Mouse (Mus musculus) kidney, embryonic 16.5 days (tissue): Measurements from ENCODE around the gene Dgki. TPM values are rescaled to one million over a fixed set of nuclear protein-coding genes. Genes with fewer than 3 reads are reported as not detected.

ENCODE experiments used
- ATAC-seq: fragments of 200-750 bp; cut with Nextera tagmentation; 2 replicates; pipeline ENCODE4 v1.8.0; 2017; ENCODE audit warnings: moderate TSS enrichment; ENCODE audit not compliant: low FRiP score, low TSS enrichment
- H3K27ac ChIP-seq: fragments of 300-500 bp; sonication (generic); 2 replicates; pipeline ENCODE4 v1.5.1; 2014; ENCODE audit warnings: low read length
- H3K27me3 ChIP-seq: fragments of 300-500 bp; sonication (generic); 2 replicates; pipeline ENCODE4 v1.6.1; 2014; ENCODE audit warnings: low read length, control low read depth, mixed read lengths; ENCODE audit not compliant: insufficient read depth
- H3K36me3 ChIP-seq: fragments of 300-500 bp; sonication (generic); 2 replicates; pipeline ENCODE4 v1.6.1; 2014; ENCODE audit warnings: low read length, control low read depth, mixed read lengths; ENCODE audit not compliant: insufficient read depth
- H3K4me1 ChIP-seq: fragments of 300-500 bp; sonication (generic); 2 replicates; pipeline ENCODE4 v1.6.1; 2014; ENCODE audit warnings: low read length, control low read depth, mixed read lengths; ENCODE audit not compliant: insufficient read depth
- H3K4me2 ChIP-seq: fragments of 300-500 bp; sonication (generic); replicated peaks from 2 replicates; pipeline ENCODE4 v1.6.1; 2014; ENCODE audit warnings: low read depth, low read length
- H3K4me3 ChIP-seq: fragments of 300-500 bp; sonication (generic); 2 replicates; pipeline ENCODE4 v1.5.1; 2014; ENCODE audit warnings: mild to moderate bottlenecking, low read length
- H3K9ac ChIP-seq: fragments of 300-500 bp; sonication (generic); replicated peaks from 2 replicates; pipeline ENCODE4 v1.6.1; 2014; ENCODE audit warnings: low read length
- H3K9me3 ChIP-seq: fragments of 300-500 bp; sonication (generic); 2 replicates; pipeline ENCODE4 v1.6.1; 2016; ENCODE audit warnings: low read length, control low read depth
- WGBS: fragments of 180-500 bp; shearing (Covaris S2); extraction: QIAGEN DNeasy Blood & Tissue Kit; methylation state at CpG from one replicate; pipeline ENCODE4 v1.1.7; 2014; 5-methylcytosine and 5-hydroxymethylcytosine counted together
- polyA plus RNA-seq: library from polyadenylated mRNA; unstranded; fragments of >200 nt; fragmentation: Nextera tagmentation; extraction: Ambion mirVana; gene quantifications from 2 replicates; pipeline ENCODE4 v1.2.1, GENCODE M21; 2015

Gene Dgki
- polyA plus RNA-seq, 1 experiment from 2014 or later: 0.74 TPM

DNA sequence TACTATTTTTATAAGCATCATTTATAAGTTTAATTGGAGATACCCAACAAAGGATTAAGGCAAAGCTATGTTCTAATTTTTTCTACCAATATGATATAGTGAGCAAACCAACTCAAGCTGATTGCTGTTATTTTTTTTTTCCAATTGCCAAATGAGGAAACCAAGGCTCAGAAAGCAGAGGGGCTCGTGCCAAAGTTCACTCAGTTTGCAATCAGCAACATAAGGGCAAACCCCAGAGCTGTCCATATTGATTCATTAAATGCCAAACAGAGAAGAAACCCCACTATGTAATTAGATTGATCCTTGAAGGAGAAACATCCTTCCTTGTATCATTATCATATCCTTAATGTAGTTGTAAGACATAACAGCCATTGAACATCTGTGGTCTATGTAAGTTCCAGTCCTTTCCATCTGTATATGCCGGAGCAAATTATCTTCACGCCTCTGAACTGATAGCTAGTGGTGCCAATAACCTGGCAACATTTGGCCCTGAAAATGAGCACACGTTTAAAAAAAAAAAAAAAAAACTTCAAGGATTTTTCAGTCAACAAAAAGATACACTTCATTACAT is 465.2 kb downstream of the Dgki start:
- no peak overlapping the region for H3K9ac ChIP-seq
- no peak overlapping the region for H3K4me3 ChIP-seq
- no peaks in the 10 kb centered on the region for H3K9me3 ChIP-seq
- H3K36me3 ChIP-seq: no peaks in the 10 kb centered on the region
- no peak for ATAC-seq
- no peak overlapping the region for H3K27ac ChIP-seq
- H3K27me3 ChIP-seq: no peaks in the 10 kb centered on the region
- H3K4me1 ChIP-seq: no peaks in the 10 kb centered on the region
- no peak overlapping the region for H3K4me2 ChIP-seq
- 89% methylated on average over 4 of the region's 4 CpGs for WGBS

DNA sequence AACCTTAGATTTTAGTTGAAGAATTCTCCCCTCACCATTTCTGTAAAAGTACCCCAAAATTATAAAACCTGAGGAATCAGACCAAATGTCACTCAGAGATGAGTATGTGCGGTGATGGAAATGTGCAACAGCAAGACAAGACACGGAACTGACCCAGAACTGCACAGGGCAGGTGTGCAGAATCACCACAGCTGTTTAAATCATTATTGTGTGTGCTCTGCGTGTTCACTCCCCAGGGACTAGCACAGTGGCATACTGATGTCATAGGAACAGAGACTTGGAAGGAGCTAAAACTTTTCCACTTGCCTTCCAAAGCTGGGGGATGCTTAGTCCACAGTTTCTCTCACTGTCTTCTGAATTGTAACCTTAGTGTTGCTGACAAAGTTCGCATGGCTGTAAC is 467.3 kb downstream of the Dgki start:
- H3K36me3 ChIP-seq: no peaks in the 10 kb centered on the region
- H3K27ac ChIP-seq: no peak overlapping the region
- H3K9ac ChIP-seq: no peak overlapping the region
- no peaks in the 10 kb centered on the region for H3K4me1 ChIP-seq
- 79% methylated on average over 4 of the region's 4 CpGs for WGBS
- no peaks in the 10 kb centered on the region for H3K9me3 ChIP-seq
- no peak overlapping the region for H3K4me3 ChIP-seq
- no peak overlapping the region for H3K4me2 ChIP-seq
- no peak for ATAC-seq
- H3K27me3 ChIP-seq: no peaks in the 10 kb centered on the region

DNA sequence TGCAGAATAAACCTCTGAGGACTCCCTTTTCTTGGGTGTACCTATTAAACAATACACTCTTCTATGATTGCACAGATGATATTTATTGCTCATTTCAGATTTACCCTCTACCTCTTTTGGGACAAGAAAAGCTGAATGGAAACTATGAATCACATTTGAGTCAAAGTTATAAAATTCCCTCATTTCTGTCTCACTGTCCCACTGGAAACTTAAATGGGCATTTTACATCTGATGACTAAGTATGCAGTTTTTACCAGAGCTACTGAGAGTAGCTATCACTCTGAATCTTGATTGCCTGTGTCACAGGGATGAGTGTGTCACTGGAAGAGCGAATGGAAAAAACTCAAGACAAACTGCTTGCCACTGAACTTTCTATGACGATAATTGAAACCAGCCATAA is 467.8 kb downstream of the Dgki start:
- no peak overlapping the region for H3K9ac ChIP-seq
- H3K9me3 ChIP-seq: no peaks in the 10 kb centered on the region
- H3K4me2 ChIP-seq: no peak overlapping the region
- H3K27ac ChIP-seq: no peak overlapping the region
- no peaks in the 10 kb centered on the region for H3K27me3 ChIP-seq
- ATAC-seq: no peak
- 79% methylated on average over 2 of the region's 2 CpGs for WGBS
- no peaks in the 10 kb centered on the region for H3K36me3 ChIP-seq
- H3K4me3 ChIP-seq: no peak overlapping the region
- H3K4me1 ChIP-seq: no peaks in the 10 kb centered on the region

DNA sequence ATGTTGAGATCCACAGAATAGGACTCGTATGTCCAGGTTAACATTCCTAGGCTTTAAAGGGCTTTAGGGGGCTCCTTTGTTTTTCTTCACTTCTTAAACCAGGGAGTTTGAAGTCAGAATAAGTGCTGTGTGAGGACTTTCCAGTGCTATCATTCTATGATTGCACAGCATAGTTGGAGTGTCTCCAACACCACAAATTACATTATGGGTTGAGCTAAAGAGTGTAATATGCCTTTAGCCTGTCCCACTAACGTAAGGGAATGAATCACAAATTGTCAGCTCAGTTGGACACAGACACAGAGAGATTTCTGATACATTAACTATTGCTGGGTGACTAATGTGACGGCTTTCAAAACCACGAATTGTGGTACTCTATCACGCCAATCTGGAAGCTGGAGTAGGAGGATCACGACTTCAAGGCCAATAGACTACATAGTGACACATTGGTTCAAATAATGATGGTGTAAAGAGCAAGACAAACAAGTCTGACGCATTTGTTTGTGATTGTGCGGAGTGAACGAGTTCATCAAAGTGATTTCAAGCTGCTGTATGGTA is 469.5 kb downstream of the Dgki start:
- Histone ChIP-seq H3K9me3 (no peaks in the 10 kb centered on the region), H3K4me1 (no peaks in the 10 kb centered on the region), H3K27ac (no peak overlapping the region), H3K4me2 (no peak overlapping the region), H3K9ac (no peak overlapping the region), H3K36me3 (no peaks in the 10 kb centered on the region), H3K27me3 (no peaks in the 10 kb centered on the region), H3K4me3 (no peak overlapping the region)
- ATAC-seq: no peak
- 78% methylated on average over 9 of the region's 9 CpGs for WGBS

DNA sequence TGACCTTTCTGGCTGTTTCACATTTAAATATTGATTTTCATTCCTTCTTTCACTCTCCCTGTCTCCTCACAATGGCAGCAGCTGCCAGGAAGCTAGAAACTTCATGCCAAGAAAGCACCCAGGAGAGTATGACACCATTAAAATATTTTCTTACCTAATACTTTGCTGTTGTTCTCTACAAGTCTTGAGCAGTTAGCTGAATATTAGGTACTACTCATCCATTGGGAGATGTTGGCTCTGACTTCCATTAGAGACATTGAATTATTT is 480.3 kb downstream of the Dgki start:
- Histone ChIP-seq H3K4me2 (no peak overlapping the region), H3K4me1 (peaks cover 8% of the 10 kb centered on the region; the same call in 1 of the 2 replicates), H3K9ac (no peak overlapping the region), H3K27me3 (no peaks in the 10 kb centered on the region), H3K4me3 (no peak overlapping the region), H3K27ac (peak overlapping the region; percentile 75), H3K9me3 (no peaks in the 10 kb centered on the region), H3K36me3 (no peaks in the 10 kb centered on the region)
- ATAC-seq: no peak

DNA sequence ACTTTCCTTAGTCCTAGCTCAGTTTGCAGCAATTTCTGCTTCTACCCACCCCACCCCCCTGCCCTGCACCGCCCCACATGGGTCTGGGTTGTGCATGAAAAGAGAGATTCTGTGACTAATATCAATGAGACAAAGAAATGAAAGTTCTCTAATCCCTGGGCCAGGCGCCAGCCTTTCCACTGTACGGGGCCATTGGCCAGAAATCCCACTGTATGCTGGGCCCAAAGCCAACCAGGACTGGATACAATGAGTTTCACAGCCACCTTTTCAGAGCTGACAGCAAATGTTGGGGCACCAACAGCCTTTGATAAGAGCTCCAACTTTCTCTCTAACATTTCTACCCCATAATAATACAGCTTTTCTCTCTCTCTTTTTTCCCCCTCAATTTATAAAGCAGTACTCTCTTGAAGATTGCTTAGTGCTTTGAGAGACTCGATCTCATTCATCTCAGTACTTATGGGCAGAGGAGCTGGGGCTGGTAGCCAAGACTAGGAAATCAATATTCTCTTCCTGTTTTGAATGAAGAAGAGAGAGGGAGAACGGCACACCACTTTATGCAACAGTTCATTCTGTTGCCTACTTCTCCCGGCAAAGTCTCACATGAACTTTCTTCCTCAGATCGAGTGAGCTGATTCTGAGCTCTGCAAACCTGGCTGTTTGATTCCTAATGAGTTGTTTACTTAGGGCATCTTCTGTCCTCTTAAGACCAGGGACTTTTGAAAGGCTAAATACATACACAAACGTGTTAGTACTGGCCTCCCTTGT is 480.8 kb downstream of the Dgki start:
- ATAC-seq: peak; percentile 83
- Histone ChIP-seq H3K4me2 (no peak overlapping the region), H3K27ac (peak overlapping the region; percentile 75), H3K36me3 (no peaks in the 10 kb centered on the region), H3K27me3 (no peaks in the 10 kb centered on the region), H3K4me3 (no peak overlapping the region), H3K9ac (no peak overlapping the region), H3K4me1 (peaks cover 8% of the 10 kb centered on the region; the same call in 1 of the 2 replicates), H3K9me3 (no peaks in the 10 kb centered on the region)
- 33% methylated on average over 8 of the region's 8 CpGs for WGBS

DNA sequence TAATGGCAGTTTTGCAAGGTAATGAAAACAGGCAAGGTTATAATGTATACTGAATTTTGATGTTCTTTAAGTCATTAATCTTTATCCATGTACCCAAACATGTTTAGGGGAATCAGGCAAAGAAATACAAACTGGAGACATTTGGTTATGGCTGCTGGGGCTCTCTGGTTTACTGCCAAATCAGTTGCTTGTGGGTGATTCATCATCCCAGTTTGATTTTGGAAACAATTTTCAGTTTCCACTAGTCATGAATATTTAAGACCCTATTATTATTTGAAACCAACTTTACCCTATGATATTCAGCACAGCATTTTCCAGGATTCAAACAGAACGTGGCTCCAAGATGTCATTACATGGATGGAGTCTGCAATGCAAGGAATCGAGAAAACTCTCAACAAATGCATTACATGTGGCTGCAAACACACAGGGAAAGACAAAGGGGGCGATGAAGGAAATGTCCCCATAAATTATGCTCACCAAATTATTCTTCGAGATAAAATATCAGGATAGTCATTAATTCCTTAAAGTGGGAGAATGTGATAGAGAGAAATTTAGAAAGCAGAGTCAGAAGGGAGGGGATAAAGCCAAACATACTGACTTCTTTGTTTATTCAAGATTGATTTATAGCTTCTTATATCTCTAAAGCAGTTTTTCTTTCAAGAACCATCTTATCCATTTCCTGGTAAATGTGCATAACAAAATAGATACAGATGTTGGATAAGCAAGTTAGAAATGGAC is 481.5 kb downstream of the Dgki start:
- Histone ChIP-seq H3K27ac (peak overlapping the region; percentile 75), H3K4me1 (peaks cover 8% of the 10 kb centered on the region; the same call in 1 of the 2 replicates), H3K4me2 (no peak overlapping the region), H3K9me3 (no peaks in the 10 kb centered on the region), H3K4me3 (no peak overlapping the region), H3K9ac (no peak overlapping the region), H3K36me3 (no peaks in the 10 kb centered on the region), H3K27me3 (no peaks in the 10 kb centered on the region)
- peak; percentile 63; the same call in 1 of the 2 replicates for ATAC-seq
- WGBS: 23% methylated on average over 4 of the region's 4 CpGs

DNA sequence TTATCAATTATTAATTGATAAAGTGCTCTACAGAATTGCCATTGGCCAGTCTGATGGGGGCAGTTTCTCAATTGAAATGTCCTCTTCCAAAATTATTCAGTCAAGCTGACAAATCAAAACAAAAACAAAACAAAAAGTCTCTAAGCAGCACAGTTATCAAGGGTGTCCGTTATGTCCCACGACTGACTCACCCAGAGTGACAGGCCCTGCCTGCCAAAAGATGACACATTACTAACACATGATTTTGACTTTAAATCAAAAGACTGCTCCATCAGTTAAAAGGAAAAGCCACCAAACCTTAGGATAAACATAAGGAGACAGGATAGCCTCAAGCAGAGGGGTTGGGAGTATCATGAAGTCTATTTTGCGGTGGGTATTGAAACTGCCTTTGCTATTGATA is 483.3 kb downstream of the Dgki start:
- Histone ChIP-seq H3K4me2 (no peak overlapping the region), H3K9ac (no peak overlapping the region), H3K9me3 (no peaks in the 10 kb centered on the region), H3K27me3 (no peaks in the 10 kb centered on the region), H3K4me1 (peaks cover 8% of the 10 kb centered on the region; the same call in 1 of the 2 replicates), H3K36me3 (no peaks in the 10 kb centered on the region), H3K27ac (no peak overlapping the region), H3K4me3 (no peak overlapping the region)
- ATAC-seq: no peak
- 96% methylated on average over 3 of the region's 3 CpGs for WGBS

DNA sequence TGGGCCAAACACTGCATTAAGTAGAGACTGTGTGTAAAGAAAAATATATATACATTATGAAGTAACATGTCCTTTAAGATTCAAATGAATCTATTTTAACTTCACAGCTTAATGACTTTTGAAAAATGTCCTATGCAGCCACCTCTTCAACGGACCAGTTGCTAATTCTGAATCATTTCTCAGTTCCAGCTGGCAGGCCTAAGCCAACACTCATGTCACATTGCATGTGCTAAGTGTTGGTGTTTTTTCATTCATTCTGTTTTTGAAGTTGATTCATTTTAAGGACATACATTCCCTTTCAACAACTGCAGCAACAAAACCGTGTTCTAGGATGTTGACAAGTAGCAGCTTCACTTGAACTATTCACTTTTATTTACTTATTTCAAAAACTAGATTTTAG is 484.0 kb downstream of the Dgki start:
- Histone ChIP-seq H3K9ac (no peak overlapping the region), H3K4me1 (peaks cover 9% of the 10 kb centered on the region; the same call in 1 of the 2 replicates), H3K9me3 (no peaks in the 10 kb centered on the region), H3K27ac (no peak overlapping the region), H3K27me3 (no peaks in the 10 kb centered on the region), H3K36me3 (no peaks in the 10 kb centered on the region), H3K4me3 (no peak overlapping the region), H3K4me2 (no peak overlapping the region)
- 67% methylated on average over 2 of the region's 2 CpGs for WGBS
- no peak for ATAC-seq
